In the genomic region with DNA sequence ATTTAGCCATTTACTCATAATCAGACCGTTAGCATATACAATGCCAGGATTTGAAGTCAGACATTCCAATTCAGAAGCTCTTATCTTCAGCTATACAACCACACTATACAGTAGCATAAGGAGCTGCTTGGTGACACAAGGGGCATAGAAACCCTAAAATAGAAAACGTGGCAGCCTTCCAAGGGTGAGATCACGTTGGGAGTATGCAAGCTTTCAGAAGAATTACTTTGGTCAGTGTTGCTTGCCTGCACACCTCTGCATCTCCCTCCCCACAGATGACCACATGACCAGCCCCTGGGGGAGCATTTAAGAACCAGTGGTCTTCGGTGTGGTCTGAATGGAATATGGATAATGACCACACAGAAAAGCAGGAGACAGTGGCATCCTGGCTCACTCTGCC, we compare ENCODE assay signal across 15 mouse cellular contexts.
A peak's percentile ranks its signal among the peaks of the same experiment; 100 is the strongest.
DNase-seq lines count a peak whose midpoint lies in the region; ATAC-seq lines count a peak whose summit lies in the region.
"Had no signal": no experiment of that assay in that cellular context is flagged by ENCODE, and none has a peak within 500 bp of the region (broad histone marks: within the 10 kb centered on the region; RNA-seq: fewer than 3 reads in every experiment).

No protein-coding gene starts in this region.

- peaks cover 14 to 27% of the 10 kb centered on the region in 2 experiments for H3K4me1 ChIP-seq in heart, embryonic 14.5 days (ENCODE audit: control insufficient read depth in 2 of 2, insufficient read depth in 2 of 2, low read length in 2 of 2)

- no peaks in the 10 kb centered on the region for H3K36me3 ChIP-seq in heart, embryonic 14.5 days (ENCODE audit: control insufficient read depth, insufficient read depth, low read length)
- H3K36me3 ChIP-seq: hindbrain, embryonic 12.5 days; lung, embryonic 15.5 days had no signal

- WGBS in heart, embryonic 14.5 days: 14% methylated on average over 4 of the region's 4 CpGs

- H3K9ac ChIP-seq in heart, embryonic 14.5 days (ENCODE audit: low read length): no peak overlapping the region
- H3K9ac ChIP-seq: hindbrain, embryonic 12.5 days; lung, embryonic 15.5 days had no signal

- DNase-seq in cerebellum, adult 11-12 months: peak; percentile 20
- DNase-seq in cerebellum, adult 11 months: no peak
- DNase-seq in 3T3-L1 (ENCODE audit: low read depth, low spot score) (peak; percentile 55), liver (no peak)
- peak; percentile 45 for DNase-seq in cerebellum, adult 9-10 months
- no peak for DNase-seq in right cerebral cortex, postnatal 10 days (ENCODE audit: low spot score in 2 of 2)
- DNase-seq in yolk sac, embryonic 10.5 days (ENCODE audit: low spot score): no peak
- DNase-seq: gastrocnemius, postnatal 14 days; kidney, postnatal 36 days; thymus, postnatal 36 days had no signal

- H3K4me3 ChIP-seq in heart, embryonic 14.5 days (ENCODE audit: control insufficient read depth in 1 of 2, insufficient read depth in 1 of 2, low read depth in 1 of 2, low read length in 2 of 2): no peak overlapping the region
- H3K4me3 ChIP-seq: hindbrain, embryonic 12.5 days; lung, embryonic 15.5 days had no signal

- peak; percentile 71 for ATAC-seq in heart, embryonic 14.5 days (ENCODE audit: insufficient number of reproducible peaks, insufficient read depth, low FRiP score, low read depth)
- ATAC-seq: intestine, embryonic 16.5 days had no signal

- peak overlapping the region; percentile 57 to 84 for H3K27ac ChIP-seq in heart, embryonic 14.5 days (replicated peaks in 1 of 2; ENCODE audit: control insufficient read depth in 1 of 2, insufficient read depth in 1 of 2, low read depth in 2 of 2, low read length in 2 of 2)
- H3K27ac ChIP-seq: hindbrain, embryonic 12.5 days; lung, embryonic 15.5 days had no signal

- no peaks in the 10 kb centered on the region for H3K9me3 ChIP-seq in heart, embryonic 14.5 days (ENCODE audit: control insufficient read depth, low read length)
- H3K9me3 ChIP-seq: hindbrain, embryonic 12.5 days; lung, embryonic 15.5 days had no signal

- no peaks in the 10 kb centered on the region for H3K27me3 ChIP-seq in heart, embryonic 14.5 days (ENCODE audit: control insufficient read depth, insufficient read depth, low read length)
- H3K27me3 ChIP-seq: hindbrain, embryonic 12.5 days; lung, embryonic 15.5 days had no signal

- H3K4me2 ChIP-seq in heart, embryonic 14.5 days (ENCODE audit: low read length): peak overlapping the region; percentile 11
- H3K4me2 ChIP-seq: hindbrain, embryonic 12.5 days; lung, embryonic 15.5 days; midbrain, embryonic 11.5 days had no signal

Comparison
In these comparisons a context has a peak if more than half of its experiments do, and no peak if none do; other contexts are left out.
1. DNase-seq: peak in cerebellum, adult 11-12 months (single experiment), 3T3-L1 (single experiment) and cerebellum, adult 9-10 months (single experiment); none in cerebellum, adult 11 months (single experiment), right cerebral cortex, postnatal 10 days (0 of 2), yolk sac, embryonic 10.5 days (single experiment) and liver (single experiment).